Mouse (Mus musculus): ENCODE results near the gene Rbms3.

DNA sequence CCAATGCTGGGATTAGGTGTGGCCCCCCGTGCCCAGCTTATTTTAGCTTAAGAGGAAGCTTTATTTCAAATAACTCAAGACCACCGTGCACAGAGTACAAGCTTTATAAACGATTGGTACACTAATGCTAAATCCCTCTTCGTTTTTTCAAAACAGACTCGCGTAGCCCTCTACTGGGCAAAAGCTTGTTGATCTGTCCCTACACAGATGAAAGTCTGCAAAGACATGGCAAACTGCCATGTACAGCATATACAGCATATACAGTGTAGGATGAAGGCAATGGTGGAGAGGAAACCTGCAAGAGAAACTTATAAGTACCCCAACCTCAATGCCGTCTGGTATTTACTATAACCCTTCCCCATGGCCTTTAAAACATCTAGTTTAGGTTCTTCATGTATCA lies 46.1 kb downstream of the Rbms3 start:
- TF ChIP-seq POLR2A (IDR thresholded peaks at IDR 0.05; ENCODE audit: extremely low read depth, insufficient read depth, low read length) (no peak), CTCF (IDR thresholded peaks at IDR 0.05; ENCODE audit: low read depth, low read length) (no peak)

Measured in liver, adult 2 months (tissue).